Mouse (Mus musculus) G1E (cell line): ENCODE data around the gene Gns. TPM values are rescaled to one million over a fixed set of nuclear protein-coding genes. Genes with fewer than 3 reads are reported as not detected.

Source experiments
- ATAC-seq: 2 replicates; pipeline ENCODE4 v1.8.0; 2016; ENCODE audit warnings: mild to moderate bottlenecking; ENCODE audit not compliant: insufficient number of reproducible peaks, poor library complexity, low FRiP score, severe bottlenecking; ENCODE audit errors: extremely low read depth
- DNase-seq: peaks from one replicate; pipeline ENCODE4 v3.0.0; 2012; ENCODE audit warnings: low spot score
- H3K27me3 ChIP-seq: 2 replicates; pipeline ENCODE4 v1.6.1; 2012; ENCODE audit warnings: mild to moderate bottlenecking, low read length, inconsistent platforms; ENCODE audit not compliant: insufficient read depth
- H3K36me3 ChIP-seq: replicated peaks from 2 replicates; pipeline ENCODE3; 2012; ENCODE audit warnings: mild to moderate bottlenecking, inconsistent platforms
- H3K4me1 ChIP-seq: 2 replicates; pipeline ENCODE4 v1.6.1; 2012; ENCODE audit warnings: low read depth, low read length, inconsistent platforms, mixed read lengths; ENCODE audit not compliant: insufficient read depth
- H3K4me3 ChIP-seq: 2 replicates; pipeline ENCODE4 v1.5.1; 2012; ENCODE audit warnings: low read depth, mild to moderate bottlenecking, inconsistent platforms, low read length, moderate library complexity, mixed read lengths
- H3K9me3 ChIP-seq: replicated peaks from 2 replicates; pipeline ENCODE4 v1.6.1; 2012; ENCODE audit warnings: inconsistent platforms
- CTCF ChIP-seq: IDR thresholded peaks from 2 replicates; pipeline ENCODE4 v1.5.1; 2012; ENCODE audit warnings: low read depth, low read length, inconsistent platforms, mixed read lengths
- GATA1 ChIP-seq: IDR thresholded peaks from 2 replicates; pipeline ENCODE4 v1.6.1; 2012; ENCODE audit warnings: borderline replicate concordance, low read length, inconsistent platforms, mixed read lengths
- GATA2 ChIP-seq: IDR thresholded peaks from 2 replicates; pipeline ENCODE4 v1.6.1; 2012; ENCODE audit warnings: low read depth, low read length, inconsistent platforms, borderline replicate concordance
- POLR2AphosphoS5 ChIP-seq: IDR thresholded peaks from 2 replicates; pipeline ENCODE4 v1.6.1; 2012; ENCODE audit warnings: low read depth, low read length, inconsistent platforms; ENCODE audit not compliant: insufficient replicate concordance
- TAL1 ChIP-seq: conservative IDR thresholded peaks from 2 replicates; pipeline ENCODE4 v1.6.1; 2012; ENCODE audit warnings: low read depth, low read length, inconsistent platforms, mixed read lengths
- polyA plus RNA-seq: library from polyadenylated mRNA; stranded (reverse); fragments of >175 nt; gene quantifications from 2 replicates; pipeline ENCODE4 v1.2.3, GENCODE M21; 2012
- total RNA-seq, 2 experiments: library from RNA; stranded (forward) in 1 of 2; stranded (reverse) in 1 of 2; fragments of 200-1000 nt in 1 of 2; fragments of >200 nt in 1 of 2; fragmentation: Nextera tagmentation in 1 of 2; gene quantifications; 2 replicates each; pipeline ENCODE4 v1.2.3; 2014 to 2017

Gene Gns
- total and polyA plus RNA-seq, 3 experiments = 33.4 to 138 (median 134) TPM

GRCm38 (mm10) chr10:121394789-121395325 is 30.0 kb downstream of the Gns start:
- peaks cover 3% of the 10 kb centered on the region; the same call in 1 of the 2 replicates for H3K27me3 ChIP-seq
- H3K9me3 ChIP-seq = no peaks in the 10 kb centered on the region
- H3K36me3 ChIP-seq = peaks cover 75% of the 10 kb centered on the region
- no peak for TF ChIP-seq GATA2
- no peak for TF ChIP-seq GATA1
- TF ChIP-seq TAL1 = no peak
- no peak for TF ChIP-seq CTCF
- TF ChIP-seq POLR2AphosphoS5 = no peak
- no peaks in the 10 kb centered on the region for H3K4me1 ChIP-seq
- no peak overlapping the region for H3K4me3 ChIP-seq
- ATAC-seq = no peak
- DNase-seq = no peak

- DNase-seq = no peak
- TF ChIP-seq TAL1 = no peak
- no peak for TF ChIP-seq CTCF
- no peak for TF ChIP-seq GATA1
- no peak for TF ChIP-seq POLR2AphosphoS5
- no peak for TF ChIP-seq GATA2
- H3K9me3 ChIP-seq = no peaks in the 10 kb centered on the region
These were observed 30.8 kb downstream of the Gns start for GRCm38 (mm10) chr10:121395542-121396176.

GRCm38 (mm10) chr10:121398599-121398998 is 33.7 kb downstream of the Gns start:
- peaks cover 37% of the 10 kb centered on the region for H3K36me3 ChIP-seq
- H3K9me3 ChIP-seq = no peaks in the 10 kb centered on the region
- TF ChIP-seq TAL1 (no peak), GATA1 (no peak), CTCF (no peak), POLR2AphosphoS5 (no peak), GATA2 (no peak)
- no peak overlapping the region for H3K4me3 ChIP-seq
- DNase-seq (no peak), ATAC-seq (0 out of 2 replicates have a peak, but pooled peaks have one; percentile 17)
- H3K27me3 ChIP-seq = peaks cover 14% of the 10 kb centered on the region; the same call in 1 of the 2 replicates
- H3K4me1 ChIP-seq = no peaks in the 10 kb centered on the region

More at GRCm38 (mm10) chr10:121395542-121396176, 30.8 kb downstream of the Gns start:
- no peak overlapping the region for H3K4me3 ChIP-seq
- peaks cover 67% of the 10 kb centered on the region for H3K36me3 ChIP-seq
- no peak for ATAC-seq
- H3K27me3 ChIP-seq = peaks cover 4% of the 10 kb centered on the region; the same call in 1 of the 2 replicates
- no peaks in the 10 kb centered on the region for H3K4me1 ChIP-seq

- Histone ChIP-seq H3K27me3 (peaks cover 20% of the 10 kb centered on the region; the same call in 1 of the 2 replicates), H3K36me3 (peaks cover 13% of the 10 kb centered on the region), H3K4me3 (no peak overlapping the region), H3K9me3 (no peaks in the 10 kb centered on the region), H3K4me1 (no peaks in the 10 kb centered on the region)
- no peak for DNase-seq
- ATAC-seq = no peak
- no peak for TF ChIP-seq TAL1
- TF ChIP-seq CTCF = no peak
- TF ChIP-seq GATA1 = no peak
- no peak for TF ChIP-seq GATA2
- TF ChIP-seq POLR2AphosphoS5 = no peak
These were observed 36.1 kb downstream of the Gns start for GRCm38 (mm10) chr10:121401005-121401404.

GRCm38 (mm10) chr10:121403104-121403503 is 38.2 kb downstream of the Gns start:
- no peaks in the 10 kb centered on the region for H3K9me3 ChIP-seq
- ATAC-seq (no peak), DNase-seq (no peak)
- TF ChIP-seq GATA1 (no peak), POLR2AphosphoS5 (no peak), CTCF (no peak), TAL1 (no peak), GATA2 (no peak)
- H3K4me1 ChIP-seq = no peaks in the 10 kb centered on the region
- no peaks in the 10 kb centered on the region for H3K36me3 ChIP-seq
- H3K27me3 ChIP-seq = peaks cover 20% of the 10 kb centered on the region; the same call in 1 of the 2 replicates
- no peak overlapping the region for H3K4me3 ChIP-seq

GRCm38 (mm10) chr10:121403946-121404345 is 39.1 kb downstream of the Gns start:
- Histone ChIP-seq H3K4me1 (no peaks in the 10 kb centered on the region), H3K27me3 (peaks cover 20% of the 10 kb centered on the region; the same call in 1 of the 2 replicates), H3K4me3 (no peak overlapping the region), H3K9me3 (no peaks in the 10 kb centered on the region), H3K36me3 (no peaks in the 10 kb centered on the region)
- no peak for TF ChIP-seq GATA1
- no peak for DNase-seq
- ATAC-seq = no peak
